Mouse (Mus musculus) cerebral cortex, adult 2 months (tissue): ENCODE data around the gene Mrc2.

Experiments
- WGBS: fragments of 180-500 bp; shearing (Covaris S2); methylation state at CpG from one replicate; pipeline ENCODE4 v1.1.7; 2018; 5-methylcytosine and 5-hydroxymethylcytosine counted together

The Mrc2 gene

GRCm38 (mm10) chr11:105311291-105311975, 19.0 kb downstream of the Mrc2 start:
- WGBS = 60% methylated on average over 24 of the region's 24 CpGs

GRCm38 (mm10) chr11:105312311-105312942, 20.0 kb downstream of the Mrc2 start:
- WGBS = 46% methylated on average over 12 of the region's 12 CpGs

- WGBS = 33% methylated on average over 10 of the region's 10 CpGs
Observed at GRCm38 (mm10) chr11:105312972-105313632, 20.7 kb downstream of the Mrc2 start.

GRCm38 (mm10) chr11:105313633-105314014, 21.2 kb downstream of the Mrc2 start:
- WGBS = 37% methylated on average over 8 of the region's 8 CpGs

GRCm38 (mm10) chr11:105315296-105315695, 22.9 kb downstream of the Mrc2 start:
- WGBS = 80% methylated on average over 8 of the region's 8 CpGs

- 97% methylated on average over 4 of the region's 4 CpGs for WGBS
Observed at GRCm38 (mm10) chr11:105316121-105316520, 23.7 kb downstream of the Mrc2 start.

GRCm38 (mm10) chr11:105317769-105318168, 25.3 kb downstream of the Mrc2 start:
- WGBS = 63% methylated on average over 6 of the region's 6 CpGs

GRCm38 (mm10) chr11:105321090-105321489, 28.6 kb downstream of the Mrc2 start:
- 49% methylated on average over 2 of the region's 2 CpGs for WGBS

- 86% methylated on average over 5 of the region's 5 CpGs for WGBS
Observed at GRCm38 (mm10) chr11:105323530-105323929, 31.1 kb downstream of the Mrc2 start.

- 98% methylated on average over 3 of the region's 3 CpGs for WGBS
Observed at GRCm38 (mm10) chr11:105327101-105327500, 34.7 kb downstream of the Mrc2 start.

GRCm38 (mm10) chr11:105329962-105330361, 37.5 kb downstream of the Mrc2 start:
- 57% methylated on average over 9 of the region's 9 CpGs for WGBS

GRCm38 (mm10) chr11:105331129-105331528, 38.7 kb downstream of the Mrc2 start:
- 68% methylated on average over 3 of the region's 3 CpGs for WGBS

- 47% methylated on average over 10 of the region's 10 CpGs for WGBS
Observed at GRCm38 (mm10) chr11:105331732-105332131, 39.3 kb downstream of the Mrc2 start.

GRCm38 (mm10) chr11:105332468-105332867, 40.0 kb downstream of the Mrc2 start:
- WGBS = 62% methylated on average over 8 of the region's 8 CpGs

GRCm38 (mm10) chr11:105333867-105334670, 41.6 kb downstream of the Mrc2 start:
- 70% methylated on average over 8 of the region's 8 CpGs for WGBS

GRCm38 (mm10) chr11:105338596-105339390, 46.4 kb downstream of the Mrc2 start:
- 63% methylated on average over 12 of the region's 12 CpGs for WGBS

- 71% methylated on average over 2 of the region's 2 CpGs for WGBS
Observed at GRCm38 (mm10) chr11:105345284-105345683, 52.8 kb downstream of the Mrc2 start.

- 41% methylated on average over 28 of the region's 28 CpGs for WGBS
Observed at GRCm38 (mm10) chr11:105347162-105348161, 55.0 kb downstream of the Mrc2 start.

- WGBS = 89% methylated on average over 9 of the region's 9 CpGs
Observed at GRCm38 (mm10) chr11:105348495-105348982, 56.1 kb downstream of the Mrc2 start.
